In the genomic region with DNA sequence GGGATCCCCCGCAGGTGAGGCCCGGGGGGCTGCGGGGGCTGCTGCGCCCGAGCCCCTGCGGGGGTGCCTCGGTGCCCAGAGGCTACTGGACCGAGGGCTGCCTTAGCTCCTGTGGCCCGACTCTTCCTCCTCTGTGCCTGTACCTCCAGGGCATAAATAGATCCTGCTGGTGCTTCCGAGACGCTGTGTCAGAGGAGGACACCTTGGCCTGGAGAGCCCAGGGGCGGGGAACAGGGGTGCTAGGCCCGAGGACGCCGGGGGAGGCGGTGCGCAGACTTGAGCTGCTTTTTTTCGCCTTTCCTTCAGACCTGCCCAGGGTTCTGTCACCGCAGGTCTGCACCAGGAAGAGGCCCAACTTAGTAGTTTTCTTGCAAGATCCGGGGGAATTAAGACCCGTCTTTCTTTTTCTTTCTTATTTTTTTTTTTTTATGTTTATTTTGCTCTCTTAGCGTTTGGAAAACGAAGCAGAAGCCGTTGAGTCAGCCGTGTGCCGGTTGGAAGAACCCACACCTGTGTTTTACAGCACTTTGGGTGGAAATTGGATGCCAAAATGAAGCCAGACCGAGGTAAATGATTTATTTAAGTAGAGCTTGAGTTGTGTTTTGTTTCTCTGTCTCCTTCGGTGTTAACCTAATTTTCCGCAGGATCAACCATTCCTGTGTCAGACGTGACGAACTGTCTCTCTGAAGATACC, we compare ENCODE assay signal across 8 mouse cellular contexts. TPM values are rescaled to one million over a fixed set of nuclear protein-coding genes. Genes with fewer than 3 reads are reported as not detected.
A peak's percentile ranks its signal among the peaks of the same experiment; 100 is the strongest.
DNase-seq lines count a peak whose midpoint lies in the region; ATAC-seq and TF ChIP-seq lines count a peak whose summit lies in the region.

No protein-coding gene starts in this region.

- no peaks in the 10 kb centered on the region for H3K27me3 ChIP-seq in ES-Bruce4 (ENCODE audit: control insufficient read depth, insufficient read depth, low read length, poor library complexity, severe bottlenecking)
- H3K27me3 ChIP-seq in forebrain, embryonic 13.5 days: no peaks in the 10 kb centered on the region
- H3K27me3 ChIP-seq in heart, postnatal 0 days (ENCODE audit: control insufficient read depth, insufficient read depth, low read length): no peaks in the 10 kb centered on the region

- no peak for TF ChIP-seq CTCF in ES-Bruce4 (IDR thresholded peaks at IDR 0.05; ENCODE audit: low read depth, low read length)
- TF ChIP-seq CTCF in bone marrow, adult 2 months (IDR thresholded peaks at IDR 0.05; ENCODE audit: control insufficient read depth, insufficient read depth, low read length): no peak; the same call in 1 of the 2 replicates
- peak; percentile 15; the same call in 1 of the 2 replicates for TF ChIP-seq CTCF in heart, postnatal 0 days (IDR thresholded peaks at IDR 0.05; ENCODE audit: low read depth)

- ATAC-seq in forebrain, embryonic 13.5 days: no peak
- ATAC-seq in heart, postnatal 0 days (ENCODE audit: insufficient read depth, low read depth): peak; percentile 80

- no peak for TF ChIP-seq POLR2A in ES-Bruce4 (IDR thresholded peaks at IDR 0.05; ENCODE audit: insufficient read depth, low read length)
- TF ChIP-seq POLR2A in bone marrow, adult 2 months (IDR thresholded peaks at IDR 0.05; ENCODE audit: borderline replicate concordance, control insufficient read depth, low read depth, low read length): peak; percentile 17; the same call in 1 of the 2 replicates

- H3K27ac ChIP-seq in ES-Bruce4 (ENCODE audit: insufficient read depth, low read length): no peak overlapping the region
- H3K27ac ChIP-seq in bone marrow, adult 2 months (ENCODE audit: control insufficient read depth, insufficient read depth, low read depth, low read length, poor library complexity): peak overlapping the region; percentile 70
- peak overlapping the region; percentile 95 for H3K27ac ChIP-seq in forebrain, embryonic 13.5 days
- peak overlapping the region; percentile 96 for H3K27ac ChIP-seq in heart, postnatal 0 days (ENCODE audit: low read depth)

- TF ChIP-seq EP300 in ES-Bruce4 (IDR thresholded peaks at IDR 0.05; ENCODE audit: insufficient read depth, low read depth, low read length): no peak
- no peak for TF ChIP-seq EP300 in heart, postnatal 0 days (IDR thresholded peaks at IDR 0.05; ENCODE audit: low read depth)

- peak; percentile 74 for DNase-seq in heart, postnatal 0 days (ENCODE audit: low spot score)
- peak; percentile 80 to 81 for DNase-seq in kidney, postnatal 36 days
- peak; percentile 76 for DNase-seq in lung, postnatal 25 days (ENCODE audit: low spot score)
- peak; percentile 64 for DNase-seq in retina, postnatal 1 day
- peak; percentile 33 for DNase-seq in urinary bladder, postnatal 10 days (ENCODE audit: low spot score)

- peak overlapping the region; percentile 81 for H3K4me2 ChIP-seq in forebrain, embryonic 13.5 days
- H3K4me2 ChIP-seq in heart, postnatal 0 days (ENCODE audit: low read depth, low read length): peak overlapping the region; percentile 85

- no peaks in the 10 kb centered on the region for H3K9me3 ChIP-seq in ES-Bruce4 (replicated peaks; ENCODE audit: control insufficient read depth, insufficient read depth, low read length, poor library complexity, severe bottlenecking)
- H3K9me3 ChIP-seq in forebrain, embryonic 13.5 days (replicated peaks): no peaks in the 10 kb centered on the region
- H3K9me3 ChIP-seq in heart, postnatal 0 days (replicated peaks; ENCODE audit: control insufficient read depth, low read length): no peaks in the 10 kb centered on the region

- H3K36me3 ChIP-seq in ES-Bruce4 (ENCODE audit: control insufficient read depth, insufficient read depth, low read length, poor library complexity, severe bottlenecking): no peaks in the 10 kb centered on the region
- peaks cover 7% of the 10 kb centered on the region for H3K36me3 ChIP-seq in forebrain, embryonic 13.5 days (ENCODE audit: poor library complexity, severe bottlenecking)
- H3K36me3 ChIP-seq in heart, postnatal 0 days (replicated peaks; ENCODE audit: control insufficient read depth, insufficient read depth, low read length): peaks cover 12% of the 10 kb centered on the region; the same call in 1 of the 2 replicates

- no peaks in the 10 kb centered on the region for H3K4me1 ChIP-seq in ES-Bruce4 (ENCODE audit: control insufficient read depth, insufficient read depth, low read length)
- H3K4me1 ChIP-seq in bone marrow, adult 2 months (ENCODE audit: control insufficient read depth, insufficient read depth, low read length): no peaks in the 10 kb centered on the region
- peaks cover 21% of the 10 kb centered on the region for H3K4me1 ChIP-seq in forebrain, embryonic 13.5 days
- H3K4me1 ChIP-seq in heart, postnatal 0 days (ENCODE audit: control insufficient read depth, insufficient read depth): 0 out of 2 replicates have a peak, but pooled peaks cover 3% of the 10 kb centered on the region

- WGBS in bone marrow, adult 2 months: 3% methylated on average over 31 of the region's 31 CpGs
- WGBS in forebrain, embryonic 13.5 days: 8% methylated on average over 31 of the region's 31 CpGs
- WGBS in heart, postnatal 0 days: 3% methylated on average over 31 of the region's 31 CpGs

- peak overlapping the region; percentile 79 for H3K9ac ChIP-seq in ES-Bruce4 (ENCODE audit: low read depth, poor library complexity, severe bottlenecking)
- H3K9ac ChIP-seq in forebrain, embryonic 13.5 days: peak overlapping the region; percentile 94
- peak overlapping the region; percentile 80 for H3K9ac ChIP-seq in heart, postnatal 0 days (replicated peaks; ENCODE audit: low read depth, low read length)

- H3K4me3 ChIP-seq in ES-Bruce4 (ENCODE audit: low read depth, low read length): peak overlapping the region; percentile 79
- peak overlapping the region; percentile 84 for H3K4me3 ChIP-seq in bone marrow, adult 2 months (replicated peaks; ENCODE audit: control insufficient read depth, low read depth, low read length)
- H3K4me3 ChIP-seq in forebrain, embryonic 13.5 days: peak overlapping the region; percentile 96
- peak overlapping the region; percentile 77 for H3K4me3 ChIP-seq in heart, postnatal 0 days (ENCODE audit: low read depth, low read length)

RNA-seq across cellular contexts. Expression of gene Fam214a, which starts 0.7 kb away (rescaled TPM):
- polyA plus RNA-seq in ES-Bruce4 (2011; ENCODE audit: insufficient read depth, insufficient read length, low read depth, missing spikeins): 7.7 and 9.8 TPM in 2 replicates
- polyA plus RNA-seq in bone marrow, adult 2 months (2011; ENCODE audit: insufficient read depth, insufficient read length, low replicate concordance, missing spikeins): 9.3 and 25.2 TPM in 2 replicates
- 25.7 and 28.4 TPM in 2 replicates for polyA plus RNA-seq in forebrain, embryonic 13.5 days (2015; fragmentation: Nextera tagmentation; extraction: Ambion mirVana)
- 14.4 and 20.8 TPM in 2 replicates for total RNA-seq in heart, postnatal 0 days (2014; rRNA removed; ENCODE audit: low replicate concordance)
- 12.4 and 13.3 TPM in 2 replicates for polyA plus RNA-seq in heart, postnatal 0 days (2015; fragmentation: Nextera tagmentation; extraction: Ambion mirVana)
